Mouse (Mus musculus): Measurements from ENCODE around the gene Tsga13.

- TF ChIP-seq CTCF (IDR thresholded peaks at IDR 0.05; ENCODE audit: low read depth, low read length) (no peak), POLR2AphosphoS5 (IDR thresholded peaks at IDR 0.05; ENCODE audit: insufficient replicate concordance, low read depth, low read length) (no peak), GATA1 (IDR thresholded peaks at IDR 0.05; ENCODE audit: borderline replicate concordance, low read length) (no peak), TAL1 (conservative IDR thresholded peaks at IDR 0.05; ENCODE audit: low read depth, low read length) (no peak), GATA2 (IDR thresholded peaks at IDR 0.05; ENCODE audit: borderline replicate concordance, low read depth, low read length) (no peak)
Measured at GRCm38 (mm10) chr6:30957784-30958735, 42.7 kb upstream of the Tsga13 start.
